Mouse (Mus musculus): Measurements from ENCODE around the gene Rab5c. TPM values are rescaled to one million over a fixed set of nuclear protein-coding genes. Genes with fewer than 3 reads are reported as not detected.

The Rab5c gene
- 30.3 and 31.6 TPM in 2 replicates for polyA plus RNA-seq (2015; fragmentation: Nextera tagmentation; extraction: Ambion mirVana)

DNA sequence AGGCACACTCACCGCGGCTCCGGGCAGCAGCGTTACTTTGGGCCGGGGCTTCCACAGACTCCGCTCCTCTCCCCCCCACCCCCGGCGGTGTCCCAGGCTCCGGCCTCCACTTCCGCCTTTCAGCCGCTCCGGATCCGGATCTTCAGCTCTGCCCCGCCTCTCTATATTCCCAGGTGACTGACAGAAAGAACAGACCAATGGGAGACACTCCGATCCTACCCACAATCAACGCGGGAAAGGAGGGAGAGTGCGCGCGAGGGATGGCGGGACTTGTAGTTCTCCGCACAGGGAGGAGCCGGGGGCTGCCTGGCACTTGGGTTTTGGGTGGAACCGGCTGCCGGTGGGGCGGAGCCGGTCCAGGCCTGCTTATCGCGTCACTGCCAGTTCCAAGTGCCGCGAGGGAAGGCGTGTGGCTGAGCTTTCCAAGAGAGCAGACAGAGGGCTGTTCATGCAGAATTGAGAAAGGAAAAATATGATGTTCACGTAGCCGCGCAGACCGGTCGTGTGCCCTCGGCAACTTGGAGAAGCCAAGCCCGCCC, at the start of gene Rab5c:
Gene Rab5c, minus strand, starts transcription at position 150 of the 539 bp plus-strand sequence.
- peak; percentile 100 for ATAC-seq (replicated peaks)
- H3K36me3 ChIP-seq, result peaks cover 1% of the 10 kb centered on the region; the same call in 1 of the 2 replicates
- peak within 1 kb of the TSS; percentile 83 for H3K4me2 ChIP-seq (replicated peaks)
- under 1% methylated on average over 39 of the region's 39 CpGs for WGBS
- peaks cover 22% of the 10 kb centered on the region for H3K4me1 ChIP-seq
- H3K27ac ChIP-seq (replicated peaks), result peak within 1 kb of the TSS; percentile 88
- peak within 1 kb of the TSS; percentile 88 for H3K9ac ChIP-seq (replicated peaks)
- H3K9me3 ChIP-seq, result no peaks in the 10 kb centered on the region
- H3K27me3 ChIP-seq, result no peaks in the 10 kb centered on the region
- H3K4me3 ChIP-seq, result peak within 1 kb of the TSS; percentile 72

DNA sequence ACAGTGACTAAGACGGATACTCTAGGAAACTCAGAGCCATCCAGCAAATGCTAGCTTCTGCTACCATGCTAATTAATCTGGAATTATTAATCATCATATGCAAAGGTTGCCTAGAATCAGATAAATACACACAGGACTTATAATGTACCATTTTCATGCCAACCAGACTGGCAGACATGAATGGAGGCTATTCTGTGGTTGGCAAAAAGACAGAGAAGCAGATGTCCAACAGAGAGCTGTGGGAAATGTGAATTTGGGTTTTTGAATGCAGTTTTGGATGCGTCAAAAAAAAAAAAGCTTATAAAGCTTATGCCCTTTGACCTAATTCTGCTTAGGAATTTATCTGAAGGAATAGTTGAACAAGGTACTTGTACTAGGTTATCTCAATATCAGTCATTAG, 47.8 kb upstream of the Rab5c start:
- Histone ChIP-seq H3K36me3 (peaks cover 4% of the 10 kb centered on the region; the same call in 1 of the 2 replicates), H3K4me1 (no peaks in the 10 kb centered on the region), H3K4me2 (replicated peaks) (no peak overlapping the region), H3K4me3 (no peak overlapping the region), H3K27ac (replicated peaks) (no peak overlapping the region), H3K9me3 (no peaks in the 10 kb centered on the region), H3K9ac (replicated peaks) (no peak overlapping the region), H3K27me3 (no peaks in the 10 kb centered on the region)
- 67% methylated on average over 2 of the region's 2 CpGs for WGBS
- no peak for ATAC-seq (replicated peaks)

DNA sequence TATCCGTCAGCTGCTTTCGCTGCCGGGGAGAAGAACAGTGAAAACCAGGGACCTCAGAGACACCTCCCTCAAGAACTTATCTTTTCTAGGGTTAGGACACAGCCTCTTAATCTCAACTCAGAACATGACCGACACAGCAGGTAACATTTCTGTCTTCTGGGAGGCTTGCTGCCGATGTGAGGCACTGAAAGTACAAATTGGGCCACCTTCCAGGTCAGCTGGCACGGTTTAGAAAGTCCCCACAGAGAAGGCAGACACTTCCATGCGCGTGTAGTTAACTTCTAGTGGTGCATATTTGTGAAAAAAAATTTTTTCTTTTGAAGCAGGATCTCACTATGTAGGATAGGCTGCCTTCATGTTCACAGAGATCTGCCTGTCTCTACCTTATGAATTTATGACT, 46.3 kb upstream of the Rab5c start:
- WGBS, result 81% methylated on average over 8 of the region's 8 CpGs

DNA sequence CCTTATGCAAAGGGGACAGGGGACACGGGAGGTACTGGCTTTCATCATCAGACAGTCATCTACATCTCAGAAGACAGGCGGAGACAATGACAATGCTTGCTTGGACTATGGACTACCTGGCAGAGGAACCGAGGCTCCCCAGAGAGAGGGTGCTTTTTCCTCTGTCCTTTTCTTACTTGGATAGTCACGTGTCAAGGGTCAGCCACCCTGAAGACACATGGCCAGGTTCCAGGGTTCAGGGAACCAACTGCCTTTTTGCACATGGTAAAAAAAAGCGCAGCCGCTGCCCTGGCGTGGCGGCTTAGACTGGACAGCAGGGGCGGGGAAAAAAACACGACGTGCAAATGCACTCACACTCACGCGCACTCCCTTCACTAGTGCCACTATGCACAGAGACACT, 44.6 kb upstream of the Rab5c start:
- Histone ChIP-seq H3K27me3 (no peaks in the 10 kb centered on the region), H3K4me1 (no peaks in the 10 kb centered on the region), H3K9me3 (no peaks in the 10 kb centered on the region), H3K4me3 (no peak overlapping the region), H3K9ac (replicated peaks) (no peak overlapping the region), H3K4me2 (replicated peaks) (no peak overlapping the region), H3K27ac (replicated peaks) (no peak overlapping the region), H3K36me3 (peaks cover 2% of the 10 kb centered on the region; the same call in 1 of the 2 replicates)
- WGBS, result 89% methylated on average over 13 of the region's 13 CpGs
- ATAC-seq (replicated peaks), result no peak

More for the DNA sequence above, 46.3 kb upstream of the Rab5c start:
- no peaks in the 10 kb centered on the region for H3K9me3 ChIP-seq
- no peak overlapping the region for H3K27ac ChIP-seq (replicated peaks)
- peaks cover 2% of the 10 kb centered on the region; the same call in 1 of the 2 replicates for H3K36me3 ChIP-seq
- no peak overlapping the region for H3K9ac ChIP-seq (replicated peaks)
- no peak overlapping the region for H3K4me2 ChIP-seq (replicated peaks)
- H3K4me3 ChIP-seq, result no peak overlapping the region
- ATAC-seq (replicated peaks), result no peak
- H3K4me1 ChIP-seq, result no peaks in the 10 kb centered on the region
- no peaks in the 10 kb centered on the region for H3K27me3 ChIP-seq

DNA sequence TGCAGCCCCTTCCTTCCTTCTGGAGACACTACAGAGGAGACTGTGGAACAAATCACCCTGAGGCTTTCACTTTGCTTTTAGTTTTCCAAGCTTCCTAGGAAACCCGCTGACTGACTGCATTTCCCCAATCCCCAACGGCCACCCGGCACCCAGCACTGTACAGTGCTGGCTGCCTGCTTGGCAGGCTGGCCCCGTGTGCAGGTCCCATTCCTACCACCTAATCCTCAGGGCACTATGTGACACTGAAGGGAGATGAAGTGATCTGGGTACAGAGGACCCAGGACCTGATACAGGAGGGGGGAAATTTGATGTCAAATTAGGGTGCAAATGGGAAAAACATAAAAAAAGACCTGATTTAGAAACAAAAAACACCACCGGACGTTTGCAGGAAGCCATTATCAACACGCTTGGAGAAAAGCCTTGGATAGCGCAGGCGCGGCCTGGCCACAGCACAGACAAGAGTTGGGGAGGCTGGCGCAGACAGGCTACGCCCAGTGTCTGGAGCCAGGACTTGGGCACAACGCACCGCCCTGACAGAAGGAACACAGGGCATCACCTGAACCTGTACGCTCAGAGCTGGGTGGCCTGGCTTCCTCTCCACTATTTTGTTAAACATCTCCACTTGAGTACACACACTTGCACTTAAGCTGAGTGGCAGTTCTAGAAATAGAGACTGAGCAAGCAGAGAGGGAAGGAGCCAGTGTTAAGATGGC, 43.9 kb upstream of the Rab5c start:
- Histone ChIP-seq H3K9ac (replicated peaks) (no peak overlapping the region), H3K27ac (replicated peaks) (no peak overlapping the region), H3K4me1 (no peaks in the 10 kb centered on the region), H3K9me3 (no peaks in the 10 kb centered on the region), H3K27me3 (no peaks in the 10 kb centered on the region), H3K4me3 (no peak overlapping the region), H3K36me3 (peaks cover 2% of the 10 kb centered on the region; the same call in 1 of the 2 replicates), H3K4me2 (replicated peaks) (no peak overlapping the region)
- ATAC-seq (replicated peaks), result no peak
- WGBS, result 92% methylated on average over 15 of the region's 15 CpGs

DNA sequence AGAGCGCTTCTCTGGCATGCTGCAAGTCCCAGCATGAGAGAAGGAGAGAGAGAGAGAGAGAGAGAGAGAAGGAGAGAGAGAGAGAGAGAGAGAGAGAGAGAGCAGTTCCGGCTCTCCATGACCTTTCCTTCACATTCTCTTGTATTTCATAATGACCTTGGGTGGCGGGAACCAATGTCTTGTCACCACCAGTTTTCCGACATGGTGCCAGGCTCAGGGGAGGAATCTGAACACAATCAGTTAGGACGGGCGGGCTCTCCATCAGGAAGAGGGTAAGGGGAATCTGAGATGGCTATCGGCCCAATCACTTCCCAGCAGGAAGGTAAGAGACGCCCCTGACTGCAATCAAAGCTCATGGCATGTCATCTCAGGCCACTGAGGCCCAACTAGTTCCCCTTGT, 42.2 kb upstream of the Rab5c start:
- H3K4me1 ChIP-seq, result no peaks in the 10 kb centered on the region

DNA sequence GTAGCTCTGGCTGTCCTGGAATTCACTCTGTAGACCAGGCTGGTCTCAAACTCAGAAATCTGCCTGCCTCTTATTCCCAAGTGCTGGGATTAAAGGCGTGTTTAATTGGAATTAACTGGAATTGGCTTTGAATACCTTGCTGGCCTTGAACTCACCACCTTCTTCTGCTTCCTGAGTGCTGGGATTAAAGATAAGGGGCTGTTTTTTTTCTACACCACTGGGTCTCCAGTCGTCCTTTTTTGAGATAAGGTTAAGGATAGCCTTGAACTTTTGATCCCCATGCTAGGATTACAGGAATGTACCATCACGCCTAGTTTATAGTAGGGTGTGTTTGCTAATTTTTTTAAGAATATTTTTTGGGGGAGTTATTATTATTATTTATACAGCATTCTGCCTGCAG, 40.1 kb upstream of the Rab5c start:
- Histone ChIP-seq H3K9ac (replicated peaks) (no peak overlapping the region), H3K27me3 (no peaks in the 10 kb centered on the region), H3K27ac (replicated peaks) (no peak overlapping the region), H3K9me3 (no peaks in the 10 kb centered on the region), H3K4me3 (no peak overlapping the region), H3K4me2 (replicated peaks) (no peak overlapping the region), H3K4me1 (no peaks in the 10 kb centered on the region), H3K36me3 (peaks cover 1% of the 10 kb centered on the region; the same call in 1 of the 2 replicates)
- no peak for ATAC-seq (replicated peaks)
- WGBS, result 80% methylated on average over 3 of the region's 3 CpGs

More for the DNA sequence above, 42.2 kb upstream of the Rab5c start:
- H3K9me3 ChIP-seq, result no peaks in the 10 kb centered on the region
- no peak overlapping the region for H3K9ac ChIP-seq (replicated peaks)
- H3K27ac ChIP-seq (replicated peaks), result no peak overlapping the region
- H3K4me2 ChIP-seq (replicated peaks), result no peak overlapping the region
- H3K27me3 ChIP-seq, result no peaks in the 10 kb centered on the region
- WGBS, result 79% methylated on average over 8 of the region's 8 CpGs
- no peak for ATAC-seq (replicated peaks)
- H3K4me3 ChIP-seq, result no peak overlapping the region
- H3K36me3 ChIP-seq, result peaks cover 2% of the 10 kb centered on the region; the same call in 1 of the 2 replicates

DNA sequence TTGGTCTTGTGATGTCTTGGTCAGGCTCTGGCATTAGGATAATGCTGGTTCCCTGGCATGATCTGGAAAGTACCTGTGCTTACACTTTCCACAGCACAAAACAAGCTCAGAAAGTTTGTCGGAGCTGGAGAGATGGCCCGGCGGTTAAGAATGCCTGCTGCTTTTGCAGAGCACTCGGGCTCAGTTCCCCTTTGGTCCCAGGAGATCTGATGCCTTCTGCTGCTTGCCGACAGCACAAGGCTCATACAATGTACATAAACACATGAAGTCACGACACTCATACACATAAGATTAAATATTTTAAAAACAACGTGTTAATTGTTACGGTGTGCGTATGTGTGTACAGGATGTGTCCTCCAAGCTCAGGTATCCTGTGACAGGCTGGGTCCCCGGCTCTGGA, 37.9 kb upstream of the Rab5c start:
- Histone ChIP-seq H3K9ac (replicated peaks) (no peak overlapping the region), H3K27ac (replicated peaks) (no peak overlapping the region), H3K4me3 (no peak overlapping the region), H3K36me3 (no peaks in the 10 kb centered on the region), H3K4me1 (no peaks in the 10 kb centered on the region), H3K4me2 (replicated peaks) (no peak overlapping the region), H3K27me3 (no peaks in the 10 kb centered on the region), H3K9me3 (no peaks in the 10 kb centered on the region)
- ATAC-seq (replicated peaks), result no peak
- WGBS, result 87% methylated on average over 10 of the region's 10 CpGs

DNA sequence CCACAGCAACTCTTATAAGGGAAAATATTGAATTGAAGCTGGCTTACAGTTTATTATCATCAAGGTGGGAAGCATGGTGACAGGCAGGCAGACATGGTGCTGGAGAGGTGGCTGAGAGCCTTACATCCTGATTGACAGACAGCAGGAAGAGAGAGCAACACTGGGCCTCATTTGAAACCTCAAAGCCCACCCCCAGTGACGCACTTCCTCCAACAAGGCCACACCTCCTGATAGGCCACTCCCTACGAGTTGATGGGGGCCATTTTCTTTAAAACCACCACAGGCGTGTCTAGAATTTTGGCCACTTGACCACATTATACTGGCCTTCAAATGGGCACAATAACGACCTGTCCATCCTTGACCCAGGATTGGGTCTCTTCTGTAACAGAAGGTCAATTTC, 36.2 kb upstream of the Rab5c start:
- H3K4me1 ChIP-seq, result peaks cover 5% of the 10 kb centered on the region; the same call in 1 of the 2 replicates
- no peak for ATAC-seq (replicated peaks)
- H3K27ac ChIP-seq (replicated peaks), result no peak overlapping the region
- H3K27me3 ChIP-seq, result no peaks in the 10 kb centered on the region
- no peaks in the 10 kb centered on the region for H3K36me3 ChIP-seq
- H3K4me2 ChIP-seq (replicated peaks), result no peak overlapping the region
- 83% methylated on average over 4 of the region's 4 CpGs for WGBS
- no peak overlapping the region for H3K4me3 ChIP-seq
- no peaks in the 10 kb centered on the region for H3K9me3 ChIP-seq
- no peak overlapping the region for H3K9ac ChIP-seq (replicated peaks)

DNA sequence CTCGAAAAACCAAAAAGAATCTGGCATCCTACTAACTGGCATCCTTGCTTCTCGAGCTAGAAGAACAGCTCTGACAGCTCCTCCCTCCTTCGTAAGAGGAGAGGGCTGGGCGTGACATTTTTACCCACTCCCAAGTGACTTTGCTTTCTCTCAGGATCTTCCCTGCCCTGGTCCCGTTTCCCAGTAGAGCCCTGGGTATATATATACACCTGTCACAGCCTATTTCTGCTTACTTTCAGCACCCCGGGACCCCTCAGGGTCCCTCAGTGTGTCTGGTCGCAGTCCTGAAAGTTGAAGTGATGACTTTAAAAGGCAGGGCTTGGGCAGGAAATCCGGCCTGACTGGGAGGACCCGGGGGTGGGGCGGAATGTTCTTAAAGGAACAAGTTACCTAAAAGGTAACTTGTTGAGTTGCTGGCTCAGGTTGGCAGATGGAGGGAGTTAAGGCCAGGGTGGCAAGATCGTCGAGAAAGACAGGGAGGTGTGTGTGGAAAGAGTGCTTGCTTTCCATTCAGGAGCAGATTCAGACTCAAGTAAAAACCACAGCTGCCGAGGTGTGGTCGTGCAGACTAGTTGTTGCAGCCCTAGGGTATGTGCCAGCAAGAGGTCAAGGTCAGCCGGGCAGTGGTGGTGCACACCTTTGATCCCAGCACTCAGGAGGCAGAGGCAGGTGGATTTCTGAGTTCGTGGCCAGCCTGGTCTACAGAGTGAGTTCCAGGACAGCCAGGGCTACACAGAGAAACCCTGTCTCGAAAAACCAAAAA, 32.8 kb upstream of the Rab5c start, which contains the start of gene Ghdc:
Gene Ghdc, minus strand, starts transcription at position 312 of the 763 bp plus-strand sequence.
- no peaks in the 10 kb centered on the region for H3K9me3 ChIP-seq
- H3K4me1 ChIP-seq, result peaks cover 5% of the 10 kb centered on the region; the same call in 1 of the 2 replicates
- 0 out of 2 replicates have a peak within 1 kb of the TSS, but pooled peaks have one; percentile 30 for H3K9ac ChIP-seq (replicated peaks)
- H3K36me3 ChIP-seq, result no peaks in the 10 kb centered on the region
- no peak within 1 kb of the TSS for H3K27ac ChIP-seq (replicated peaks)
- H3K4me2 ChIP-seq (replicated peaks), result peak within 1 kb of the TSS; percentile 38
- peak within 1 kb of the TSS; percentile 44 for H3K4me3 ChIP-seq
- H3K27me3 ChIP-seq, result no peaks in the 10 kb centered on the region
- no peak; the same call in 1 of the 2 replicates for ATAC-seq (replicated peaks)
- WGBS, result 24% methylated on average over 17 of the region's 17 CpGs

DNA sequence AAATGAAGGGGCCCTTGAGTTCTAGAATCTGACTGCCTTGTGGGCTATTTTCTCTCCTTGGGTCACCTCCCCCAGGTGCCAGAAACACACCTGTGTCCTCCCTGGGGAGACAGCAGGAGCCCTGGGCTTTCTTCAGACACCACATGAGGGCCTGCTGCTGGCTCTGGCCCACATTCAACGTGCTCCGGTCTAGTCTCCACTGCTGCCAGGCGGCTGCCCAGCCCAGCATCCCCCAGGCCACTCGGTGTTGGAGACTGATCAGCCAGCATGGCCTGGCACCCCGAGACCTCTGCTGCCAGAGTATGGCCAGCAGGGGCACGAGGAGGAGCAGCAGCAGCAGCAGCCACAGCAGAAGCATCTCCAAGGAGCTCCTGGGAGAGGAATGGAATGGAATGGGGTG, 32.0 kb upstream of the Rab5c start:
- no peak for ATAC-seq (replicated peaks)
- Histone ChIP-seq H3K9ac (replicated peaks) (no peak overlapping the region), H3K4me3 (peak overlapping the region; percentile 44; the same call in 1 of the 2 replicates), H3K4me1 (peaks cover 5% of the 10 kb centered on the region; the same call in 1 of the 2 replicates), H3K36me3 (no peaks in the 10 kb centered on the region), H3K27ac (replicated peaks) (no peak overlapping the region), H3K9me3 (no peaks in the 10 kb centered on the region), H3K4me2 (replicated peaks) (peak overlapping the region; percentile 38), H3K27me3 (no peaks in the 10 kb centered on the region)
- WGBS, result 62% methylated on average over 6 of the region's 6 CpGs

DNA sequence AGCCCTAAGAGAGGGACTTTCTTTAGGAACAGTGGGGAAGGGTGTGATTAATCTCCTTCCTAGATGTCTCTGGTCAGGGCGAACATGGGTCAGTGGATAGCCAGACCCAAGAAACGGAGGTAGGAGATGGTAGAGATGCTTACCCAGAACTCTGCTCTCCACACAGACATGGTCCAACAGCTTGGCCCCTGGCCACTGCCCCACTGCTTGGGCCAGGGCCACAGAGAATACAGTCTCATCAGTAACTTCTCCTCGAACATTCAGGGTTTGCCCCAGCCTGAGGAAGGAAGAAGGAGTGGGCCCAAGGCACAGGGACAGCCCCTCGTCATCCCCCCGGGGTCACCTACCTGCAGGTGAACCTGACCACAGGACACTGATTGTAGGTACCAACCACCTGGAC, 29.9 kb upstream of the Rab5c start:
- Histone ChIP-seq H3K4me3 (no peak overlapping the region), H3K27ac (replicated peaks) (no peak overlapping the region), H3K27me3 (no peaks in the 10 kb centered on the region), H3K4me1 (peaks cover 5% of the 10 kb centered on the region; the same call in 1 of the 2 replicates), H3K4me2 (replicated peaks) (no peak overlapping the region), H3K9ac (replicated peaks) (no peak overlapping the region), H3K36me3 (no peaks in the 10 kb centered on the region), H3K9me3 (no peaks in the 10 kb centered on the region)
- 86% methylated on average over 5 of the region's 5 CpGs for WGBS
- no peak for ATAC-seq (replicated peaks)

Measured in forebrain, embryonic 15.5 days (tissue).